Mouse (Mus musculus): ENCODE measurements around the gene L2hgdh.

L2hgdh gene

DNA sequence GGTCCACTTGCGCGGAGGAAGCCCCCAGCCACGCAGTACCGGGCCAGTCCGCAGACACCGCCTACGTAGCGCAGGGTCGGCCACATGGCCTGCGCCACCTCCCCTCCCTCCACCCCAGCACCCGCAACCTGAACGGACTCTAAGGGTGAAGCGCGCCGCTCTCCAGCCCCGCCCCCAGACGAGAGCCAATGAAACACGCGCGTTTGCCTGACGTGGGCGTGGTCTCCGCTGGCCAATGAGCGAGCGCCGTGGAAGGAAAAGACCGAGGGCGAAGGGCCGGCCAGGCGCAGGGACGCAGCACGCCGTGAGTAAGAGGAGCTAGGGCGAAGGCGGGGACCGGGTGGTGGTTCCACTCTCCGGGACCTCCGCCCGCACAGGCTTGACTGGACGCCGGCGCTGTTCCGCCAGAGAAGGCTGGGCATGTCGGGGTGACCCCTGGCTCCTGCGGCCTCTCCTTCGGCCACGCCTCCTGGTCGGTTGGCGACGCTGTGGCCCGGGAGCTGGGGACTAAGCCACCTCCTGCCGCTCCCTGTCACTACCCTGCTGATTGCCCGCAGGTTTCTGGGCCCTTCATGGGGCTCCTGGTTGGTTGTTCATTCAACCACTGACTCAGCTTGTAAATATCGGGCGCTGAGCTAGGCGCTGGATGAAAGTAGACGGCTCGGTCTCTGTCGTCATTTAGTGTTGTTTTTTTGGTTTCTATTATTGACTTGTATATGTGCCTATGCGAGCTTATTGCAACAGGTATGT lies at the start of gene L2hgdh, which contains the start of gene Atp5s:
Gene L2hgdh, minus strand, starts transcription at position 163 of the 750 bp plus-strand sequence.
Gene Atp5s, plus strand, starts transcription at position 240 of the 750 bp plus-strand sequence.
- peak; percentile 93 to 95 for DNase-seq (ENCODE audit: low spot score in 2 of 2)

DNA sequence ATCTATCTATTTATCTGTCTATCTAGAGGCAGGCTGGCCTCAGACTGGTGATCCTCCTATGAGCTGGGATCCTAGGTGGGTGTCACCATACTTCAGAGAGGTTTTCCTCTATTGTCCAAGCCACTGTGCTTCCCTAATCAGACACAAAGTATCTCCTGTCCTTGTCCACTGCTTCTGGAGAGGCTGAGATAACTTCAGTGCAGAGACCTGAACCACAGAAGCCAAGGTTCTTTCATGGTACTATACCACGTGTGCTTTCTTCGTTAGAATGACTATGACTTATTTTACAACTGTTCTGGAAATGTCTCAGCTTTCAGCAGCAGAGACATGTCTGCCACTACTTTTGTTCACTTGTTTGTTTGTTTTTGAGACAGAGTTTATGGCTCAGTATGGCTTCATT lies 44.2 kb upstream of the L2hgdh start:
- no peak for DNase-seq (ENCODE audit: low spot score in 2 of 2)

DNA sequence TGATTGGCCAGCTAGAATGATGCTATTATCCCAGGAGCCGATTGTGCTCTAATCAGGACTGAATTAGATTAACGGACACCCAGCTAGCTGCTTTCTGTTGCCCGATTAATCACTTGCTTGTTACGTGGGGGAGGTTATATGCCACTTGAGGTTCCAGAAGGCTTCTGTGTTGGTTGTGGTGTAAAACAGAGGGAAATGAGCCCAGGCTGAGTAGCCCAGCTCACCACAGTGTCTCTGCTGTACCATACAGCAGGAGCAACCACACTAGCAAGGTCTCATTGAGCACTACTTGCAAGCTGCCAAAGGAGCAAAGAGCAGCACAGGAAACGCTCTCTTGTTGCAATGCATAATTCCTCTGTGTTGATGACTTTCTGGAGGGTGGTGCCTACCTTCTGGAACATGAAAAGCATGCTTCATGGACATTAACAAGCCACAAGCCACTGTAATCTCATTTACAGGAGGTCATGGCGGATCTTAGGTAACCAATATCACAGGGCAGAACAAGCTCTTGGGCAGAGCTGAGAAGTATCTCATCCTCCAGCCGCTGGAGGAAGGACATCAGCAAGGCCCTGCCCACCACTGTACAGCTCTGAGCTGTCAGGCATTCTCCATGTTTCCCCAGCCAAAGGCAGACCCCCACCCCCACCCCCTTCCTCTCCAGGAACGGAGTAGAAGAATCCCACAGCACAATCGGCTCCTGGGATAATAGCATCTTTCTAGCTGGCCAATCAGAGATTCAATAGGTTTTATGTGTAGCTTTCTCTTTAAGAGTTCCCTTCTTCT lies 43.0 kb upstream of the L2hgdh start:
- DNase-seq (ENCODE audit: low spot score in 2 of 2), result no peak

GRCm38 (mm10) chr12:69766185-69766904 lies 41.7 kb upstream of the L2hgdh start:
- no peak for DNase-seq (ENCODE audit: low spot score in 2 of 2)

DNA sequence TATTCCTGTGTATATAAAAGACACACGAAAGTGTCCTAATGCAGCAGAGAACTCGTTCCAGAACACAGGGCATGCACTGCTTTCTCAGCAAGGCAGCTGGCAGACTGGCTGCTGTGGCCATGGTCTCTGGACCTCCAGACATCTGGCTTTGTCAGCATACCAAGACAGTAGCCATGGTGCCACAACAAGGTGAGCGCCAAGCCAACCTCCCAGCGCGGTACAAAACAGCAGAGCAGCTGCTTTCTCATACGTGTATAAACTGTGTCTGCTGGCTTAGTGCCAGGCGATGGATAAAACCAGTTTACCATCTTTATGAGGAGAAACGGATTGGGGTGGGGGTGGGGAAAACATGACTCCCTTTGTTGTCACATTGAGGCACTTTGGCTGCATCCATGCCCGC lies 40.9 kb upstream of the L2hgdh start:
- DNase-seq (ENCODE audit: low spot score in 2 of 2), result no peak

DNA sequence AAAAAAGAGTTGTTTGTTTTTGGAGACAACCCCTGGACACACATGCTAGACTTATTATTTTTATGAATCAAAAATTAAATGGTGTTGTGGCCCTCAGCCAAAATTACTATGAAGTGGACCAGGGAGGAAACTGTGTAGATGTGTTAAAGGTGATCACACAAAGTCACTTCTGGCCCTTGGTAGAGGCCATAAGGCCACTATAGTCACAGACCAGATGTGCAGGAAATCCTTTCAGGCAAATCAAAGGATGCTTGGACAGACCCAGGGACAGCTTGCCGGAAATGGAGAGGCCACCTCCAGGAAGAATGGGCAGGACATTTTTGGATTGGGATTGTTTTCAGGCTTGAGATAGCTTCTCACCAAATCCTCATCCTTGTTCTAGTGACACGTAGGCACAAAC lies 36.9 kb upstream of the L2hgdh start:
- DNase-seq (ENCODE audit: low spot score in 2 of 2), result no peak

GRCm38 (mm10) chr12:69760743-69761406 lies 36.2 kb upstream of the L2hgdh start:
- DNase-seq (ENCODE audit: low spot score in 2 of 2), result no peak

DNA sequence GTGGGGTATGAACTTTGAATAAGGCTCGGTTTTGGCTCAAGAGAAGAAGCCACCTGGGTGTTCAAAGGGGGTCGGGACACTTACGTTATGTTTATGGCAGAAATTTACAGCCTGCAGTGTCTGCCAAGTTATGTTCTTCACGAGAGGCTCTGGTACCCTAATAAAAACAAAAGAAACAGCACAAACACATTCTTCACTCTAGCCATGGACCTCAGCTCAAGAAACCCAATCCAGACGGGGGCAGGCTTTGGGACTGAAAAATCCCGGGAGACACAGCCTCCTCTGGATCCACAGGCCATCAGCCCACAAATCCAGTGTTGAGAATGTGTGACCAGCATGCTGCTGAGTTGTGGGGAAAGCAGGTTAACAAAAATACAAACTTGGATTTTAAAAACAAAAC lies 35.3 kb upstream of the L2hgdh start:
- no peak for DNase-seq (ENCODE audit: low spot score in 2 of 2)

- no peak for DNase-seq (ENCODE audit: low spot score in 2 of 2)
Measured at GRCm38 (mm10) chr12:69759267-69759885, 34.7 kb upstream of the L2hgdh start.

- DNase-seq (ENCODE audit: low spot score in 2 of 2), result no peak
Measured at GRCm38 (mm10) chr12:69758221-69759185, 33.8 kb upstream of the L2hgdh start.

- DNase-seq (ENCODE audit: low spot score in 2 of 2), result peak; percentile 50 to 68
Measured at GRCm38 (mm10) chr12:69757418-69758141, 32.9 kb upstream of the L2hgdh start.

- DNase-seq (ENCODE audit: low spot score in 2 of 2), result no peak
Measured at GRCm38 (mm10) chr12:69756015-69756414, 31.3 kb upstream of the L2hgdh start.

GRCm38 (mm10) chr12:69753936-69754335 lies 29.3 kb upstream of the L2hgdh start:
- no peak for DNase-seq (ENCODE audit: low spot score in 2 of 2)

DNA sequence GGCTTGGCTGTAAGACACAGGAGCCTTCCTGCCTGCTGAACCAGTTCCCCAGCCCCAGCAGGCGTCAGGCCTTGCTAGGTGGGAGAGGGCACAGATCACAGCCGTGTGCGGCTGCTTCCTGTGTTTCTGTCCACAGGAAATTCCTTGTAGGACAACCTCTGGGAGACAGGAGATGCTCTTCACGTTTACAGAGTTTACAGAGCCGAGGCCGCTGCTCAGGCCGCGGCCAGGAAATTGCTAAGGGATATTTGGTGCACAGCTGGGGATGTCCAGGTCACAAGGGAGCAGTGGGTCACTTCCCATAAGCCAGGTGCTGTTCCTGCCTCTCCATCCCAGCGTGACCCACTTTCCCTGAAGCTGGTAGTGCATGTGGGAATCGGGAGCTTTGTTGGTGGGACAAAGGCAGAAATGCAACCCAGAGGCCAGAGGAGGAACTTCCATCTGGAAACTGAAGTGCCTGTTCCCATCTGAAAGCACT lies 27.2 kb upstream of the L2hgdh start:
- DNase-seq (ENCODE audit: low spot score in 2 of 2), result no peak

GRCm38 (mm10) chr12:69744138-69744537 lies 19.5 kb upstream of the L2hgdh start:
- no peak for DNase-seq (ENCODE audit: low spot score in 2 of 2)

DNA sequence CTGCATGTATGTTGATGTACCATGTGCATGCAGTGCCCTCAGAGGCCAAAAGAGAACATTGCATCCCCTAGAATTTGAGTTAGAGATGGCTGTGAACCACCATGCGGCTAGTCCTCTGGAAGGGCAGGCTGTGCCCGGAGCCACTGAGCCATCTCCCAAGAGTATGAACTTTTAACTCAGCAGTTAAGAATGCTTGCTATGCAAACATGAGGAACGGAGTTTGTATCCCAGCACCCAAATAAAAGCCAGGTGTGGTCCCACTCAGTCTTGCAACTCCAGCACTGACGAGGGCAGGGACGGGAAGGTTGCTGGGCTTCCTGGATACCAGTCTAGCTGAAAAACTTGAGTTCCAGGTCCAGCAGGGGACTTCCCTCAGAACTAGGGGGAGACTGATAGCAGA lies 17.3 kb upstream of the L2hgdh start:
- DNase-seq (ENCODE audit: low spot score in 2 of 2), result no peak

GRCm38 (mm10) chr12:69733923-69734322 lies 9.2 kb upstream of the L2hgdh start:
- DNase-seq (ENCODE audit: low spot score in 2 of 2), result no peak

GRCm38 (mm10) chr12:69733518-69733917 lies 8.8 kb upstream of the L2hgdh start:
- DNase-seq (ENCODE audit: low spot score in 2 of 2), result no peak

GRCm38 (mm10) chr12:69732221-69732620 lies 7.5 kb upstream of the L2hgdh start:
- no peak for DNase-seq (ENCODE audit: low spot score in 2 of 2)
